Mouse (Mus musculus) midbrain, postnatal 0 days (tissue): ENCODE results near the gene Immt. TPM values are rescaled to one million over a fixed set of nuclear protein-coding genes. Genes with fewer than 3 reads are reported as not detected.
"Not testable (repeated sequence)": the region's sequence is repeated elsewhere in the genome, so short reads cannot be mapped to it uniquely, and the experiment has no call there.

Experiments used
- ATAC-seq: fragments of 200-750 bp; cut with Nextera tagmentation; 2 replicates; pipeline ENCODE4 v1.8.0; 2017; ENCODE audit warnings: moderate number of reproducible peaks, mild to moderate bottlenecking, moderate TSS enrichment, moderate library complexity; ENCODE audit not compliant: low FRiP score
- DNase-seq: peaks from one replicate; pipeline ENCODE4 v3.0.0-alpha.2; 2015; ENCODE audit warnings: low spot score
- H3K27ac ChIP-seq: fragments of 300-500 bp; sonication (generic); 2 replicates; pipeline ENCODE4 v1.5.1; 2014; ENCODE audit warnings: low read depth, mild to moderate bottlenecking, low read length, mixed read lengths
- H3K27me3 ChIP-seq: fragments of 300-500 bp; sonication (generic); 2 replicates; pipeline ENCODE4 v1.6.1; 2014; ENCODE audit warnings: low read length, control low read depth, mixed read lengths; ENCODE audit not compliant: insufficient read depth
- H3K36me3 ChIP-seq: fragments of 300-500 bp; sonication (generic); 2 replicates; pipeline ENCODE4 v1.6.1; 2014; ENCODE audit warnings: low read length, control low read depth, mixed read lengths; ENCODE audit not compliant: insufficient read depth
- H3K4me1 ChIP-seq: fragments of 300-500 bp; sonication (generic); 2 replicates; pipeline ENCODE4 v1.6.1; 2014; ENCODE audit warnings: mild to moderate bottlenecking, control low read depth, antibody characterized with exemption, low read length, mixed read lengths; ENCODE audit not compliant: insufficient read depth
- H3K4me2 ChIP-seq: fragments of 300-500 bp; sonication (generic); 2 replicates; pipeline ENCODE4 v1.6.1; 2014; ENCODE audit warnings: low read depth, mild to moderate bottlenecking, low read length, mixed read lengths; ENCODE audit not compliant: poor library complexity, severe bottlenecking
- H3K4me3 ChIP-seq: fragments of 300-500 bp; sonication (generic); 2 replicates; pipeline ENCODE4 v1.5.1; 2014; ENCODE audit warnings: low read depth, mild to moderate bottlenecking, low read length, moderate library complexity
- H3K9ac ChIP-seq: fragments of 300-500 bp; sonication (generic); replicated peaks from 2 replicates; pipeline ENCODE4 v1.6.1; 2014; ENCODE audit warnings: mild to moderate bottlenecking, low read length, moderate library complexity, mixed read lengths; ENCODE audit not compliant: poor library complexity, severe bottlenecking
- H3K9me3 ChIP-seq: fragments of 300-500 bp; sonication (generic); 2 replicates; pipeline ENCODE4 v1.6.1; 2016; ENCODE audit warnings: low read length, control low read depth
- CTCF ChIP-seq: IDR thresholded peaks from 2 replicates; pipeline ENCODE4 v1.5.1; 2016; ENCODE audit warnings: antibody characterized with exemption, mild to moderate bottlenecking
- WGBS: fragments of 180-500 bp; shearing (Covaris S2); extraction: QIAGEN DNeasy Blood & Tissue Kit; methylation state at CpG from one replicate; pipeline ENCODE4 v1.1.7; 2014; 5-methylcytosine and 5-hydroxymethylcytosine counted together
- polyA plus RNA-seq: library from polyadenylated mRNA; unstranded; fragments of >200 nt; fragmentation: Nextera tagmentation; extraction: Ambion mirVana; gene quantifications from 2 replicates; pipeline ENCODE4 v1.2.1, GENCODE M21; 2015
- total RNA-seq: library from RNA; depleted of rRNA; stranded (reverse); fragments of >200 nt; gene quantifications from 2 replicates; pipeline ENCODE4 v1.2.3, GENCODE M21; 2014

Gene Immt
- total and polyA plus RNA-seq, 2 experiments from 2014 or later = 100 to 145 TPM

- no peaks in the 10 kb centered on the region for H3K36me3 ChIP-seq
- ATAC-seq (peak; percentile 99), DNase-seq (peak; percentile 98)
- no peaks in the 10 kb centered on the region; the same call in 1 of the 2 replicates for H3K27me3 ChIP-seq
- peak overlapping the region; percentile 62 for H3K4me3 ChIP-seq
- peak overlapping the region; percentile 57 for H3K4me2 ChIP-seq
- peak overlapping the region; percentile 90 for H3K9ac ChIP-seq
- whole genome bisulfite sequencing = 0% methylated on average over 20 of the region's 21 CpGs
- no peaks in the 10 kb centered on the region for H3K9me3 ChIP-seq
- 0 out of 2 replicates have a peak, but pooled peaks cover 7% of the 10 kb centered on the region for H3K4me1 ChIP-seq
- TF ChIP-seq CTCF = no peak; the same call in 1 of the 2 replicates
- peak overlapping the region; percentile 96 for H3K27ac ChIP-seq
These were observed 440 bp downstream of the Immt start for GRCm38 (mm10) chr6:71831581-71831960.

- no peak for DNase-seq
- Histone ChIP-seq H3K9ac (no peak overlapping the region), H3K9me3 (no peaks in the 10 kb centered on the region), H3K27ac (no peak overlapping the region), H3K4me2 (no peak overlapping the region), H3K4me1 (0 out of 2 replicates have a peak, but pooled peaks cover 7% of the 10 kb centered on the region), H3K36me3 (no peaks in the 10 kb centered on the region), H3K27me3 (no peaks in the 10 kb centered on the region), H3K4me3 (no peak overlapping the region)
- 70% methylated on average over 2 of the region's 2 CpGs for WGBS
- no peak for TF ChIP-seq CTCF
- ATAC-seq = no peak
These were observed 5.7 kb downstream of the Immt start for GRCm38 (mm10) chr6:71836811-71837210.

DNA sequence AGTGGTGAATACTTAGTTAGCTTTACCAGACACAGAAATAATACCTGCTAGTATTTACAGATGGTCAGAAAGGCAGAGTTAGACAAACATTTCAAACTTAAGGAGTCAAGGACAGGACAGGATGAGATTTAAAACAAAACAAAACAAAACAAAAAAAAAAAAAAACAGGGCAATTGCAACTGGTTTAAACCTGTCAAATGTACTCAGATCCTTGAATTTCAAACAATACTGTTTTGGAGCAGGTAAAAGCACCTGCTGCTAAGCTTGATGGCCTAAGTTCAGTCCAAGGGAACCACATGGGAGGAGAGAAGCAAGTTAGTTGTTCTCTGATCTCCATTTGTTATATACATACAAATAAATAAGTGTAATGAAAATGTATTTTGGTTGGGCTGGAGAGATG, 8.7 kb downstream of the Immt start:
- no peak overlapping the region for H3K4me3 ChIP-seq

DNA sequence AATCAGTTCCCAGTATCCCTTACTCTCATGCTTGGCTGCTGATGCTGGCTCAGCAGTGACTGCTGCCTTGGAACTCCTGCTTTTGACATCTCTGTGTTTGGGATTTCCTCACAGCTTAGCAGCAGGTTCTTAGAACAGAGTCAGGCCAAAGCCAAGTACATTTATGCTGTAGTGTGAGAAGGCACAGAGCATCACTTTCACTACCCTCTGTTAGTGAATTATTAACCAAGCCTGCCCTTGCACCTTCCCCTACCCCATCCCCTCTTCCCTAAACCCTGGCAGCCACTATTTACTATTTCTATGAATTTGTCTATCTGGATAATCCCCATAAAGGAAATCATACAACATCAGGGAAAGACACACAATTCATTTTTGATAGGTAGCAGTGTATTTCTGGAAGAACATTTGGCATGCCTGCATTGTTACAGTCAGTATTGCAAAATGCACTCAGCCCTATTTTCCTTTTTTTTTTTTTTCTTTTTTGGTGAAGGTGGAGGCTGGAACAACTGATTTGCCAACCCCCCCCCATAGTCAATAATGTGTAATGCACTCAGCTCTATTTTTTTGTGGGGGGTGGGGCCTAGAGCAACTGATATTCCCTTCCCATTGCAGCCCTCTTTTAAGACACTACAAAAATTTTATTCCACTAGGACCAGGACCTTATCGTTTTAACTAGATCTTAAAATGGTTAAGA, 9.6 kb downstream of the Immt start:
- TF ChIP-seq CTCF = no peak
- 100% methylated on average over 1 of the region's 1 CpGs for WGBS
- ATAC-seq (no peak), DNase-seq (no peak)
- H3K4me2 ChIP-seq = no peak overlapping the region
- H3K4me1 ChIP-seq = no peaks in the 10 kb centered on the region
- no peaks in the 10 kb centered on the region for H3K36me3 ChIP-seq
- H3K9ac ChIP-seq = no peak overlapping the region
- no peak overlapping the region for H3K4me3 ChIP-seq
- H3K9me3 ChIP-seq = no peaks in the 10 kb centered on the region
- no peaks in the 10 kb centered on the region for H3K27me3 ChIP-seq
- H3K27ac ChIP-seq = no peak overlapping the region

More for the DNA sequence above, 8.7 kb downstream of the Immt start:
- H3K4me2 ChIP-seq = no peak overlapping the region
- no peaks in the 10 kb centered on the region for H3K36me3 ChIP-seq
- DNase-seq (no peak), ATAC-seq (no peak)
- no peaks in the 10 kb centered on the region for H3K27me3 ChIP-seq
- H3K9me3 ChIP-seq = no peaks in the 10 kb centered on the region
- no peak for TF ChIP-seq CTCF
- H3K4me1 ChIP-seq = no peaks in the 10 kb centered on the region
- H3K27ac ChIP-seq = no peak overlapping the region
- H3K9ac ChIP-seq = no peak overlapping the region

DNA sequence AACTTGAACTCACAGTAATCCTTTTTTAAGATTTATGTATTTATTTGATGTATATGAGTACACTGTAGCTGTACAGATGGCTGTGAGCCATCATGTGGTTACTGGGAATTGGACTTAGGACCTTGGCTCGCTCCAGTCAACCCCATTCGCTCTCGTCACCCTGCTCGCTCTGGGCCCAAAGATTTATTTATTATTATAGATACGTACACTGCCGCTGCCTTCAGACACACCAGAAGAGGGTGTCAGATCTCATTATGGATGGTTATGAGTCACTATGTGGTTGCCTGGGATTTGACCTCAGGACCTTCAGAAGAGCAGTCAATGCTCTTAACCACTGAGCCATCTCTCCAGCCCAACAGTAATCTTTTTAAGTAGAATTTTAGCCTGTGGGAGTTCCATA, 15.8 kb downstream of the Immt start:
- H3K4me2 ChIP-seq, ATAC-seq, H3K27me3 ChIP-seq, DNase-seq, H3K9me3 ChIP-seq, H3K27ac ChIP-seq, H3K4me3 ChIP-seq, H3K9ac ChIP-seq, H3K4me1 ChIP-seq: not testable (repeated sequence)
- WGBS = 94% methylated on average over 6 of the region's 6 CpGs
- peaks cover 16% of the 10 kb centered on the region for H3K36me3 ChIP-seq

- Histone ChIP-seq H3K4me3 (no peak overlapping the region), H3K4me2 (no peak overlapping the region), H3K36me3 (peaks cover 43% of the 10 kb centered on the region), H3K9ac (no peak overlapping the region), H3K4me1 (no peaks in the 10 kb centered on the region), H3K27me3 (no peaks in the 10 kb centered on the region), H3K9me3 (no peaks in the 10 kb centered on the region), H3K27ac (no peak overlapping the region)
- no peak for DNase-seq
- ATAC-seq = no peak
- WGBS = 96% methylated on average over 2 of the region's 2 CpGs
- TF ChIP-seq CTCF = no peak
These were observed 36.6 kb downstream of the Immt start for GRCm38 (mm10) chr6:71867751-71868150.
